Mouse (Mus musculus): Measurements from ENCODE around the gene Trim7. TPM values are rescaled to one million over a fixed set of nuclear protein-coding genes. Genes with fewer than 3 reads are reported as not detected.

Gene Trim7
- polyA plus RNA-seq, 1 experiment = 14.4 TPM

DNA sequence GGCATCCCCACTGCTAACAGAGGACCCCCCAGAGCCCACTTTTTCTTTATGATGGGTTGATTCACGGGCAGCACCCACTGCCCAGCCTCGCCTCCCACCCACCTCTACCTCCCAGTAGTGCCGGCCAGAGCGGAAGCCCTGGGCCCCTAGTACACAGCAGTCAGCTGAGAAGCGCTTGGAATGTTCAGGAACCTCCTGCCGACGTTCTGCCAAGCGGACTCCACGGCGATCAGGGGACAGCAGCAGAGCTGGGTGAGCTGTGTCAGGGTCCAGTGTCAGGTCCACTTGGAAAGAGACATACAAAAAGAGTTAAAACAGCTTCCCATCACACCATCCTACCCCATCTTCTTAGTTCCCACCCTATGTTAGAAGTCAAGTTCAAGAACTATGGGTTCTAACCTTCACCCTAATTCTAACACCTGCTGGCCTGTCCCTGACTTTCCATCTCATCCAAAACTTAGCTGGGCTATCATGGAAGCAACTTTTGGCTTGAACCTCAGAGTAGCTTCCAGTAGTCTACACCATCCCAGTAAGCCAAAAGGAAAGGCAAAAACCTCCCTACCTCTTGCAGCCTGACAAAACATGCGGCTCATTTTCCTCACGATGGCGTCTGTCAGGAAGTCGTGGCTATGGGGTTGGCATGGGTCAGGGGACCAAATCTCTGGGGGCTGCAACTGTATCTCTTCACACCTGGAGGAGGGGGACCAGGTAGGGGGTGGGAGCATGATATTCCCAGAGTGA lies 18.2 kb upstream of the Trim7 start:
- no peak overlapping the region; the same call in 1 of the 2 replicates for H3K27ac ChIP-seq (ENCODE audit: control insufficient read depth, insufficient read depth, low read depth, low read length, poor library complexity)
- WGBS = 59% methylated on average over 14 of the region's 14 CpGs

GRCm38 (mm10) chr11:48808304-48808646 lies 17.7 kb upstream of the Trim7 start:
- Histone ChIP-seq H3K4me1 (ENCODE audit: control insufficient read depth, insufficient read depth, low read length) (no peaks in the 10 kb centered on the region; the same call in 1 of the 2 replicates), H3K27ac (ENCODE audit: control insufficient read depth, insufficient read depth, low read depth, low read length, poor library complexity) (no peak overlapping the region; the same call in 1 of the 2 replicates), H3K4me3 (replicated peaks; ENCODE audit: control insufficient read depth, low read depth, low read length) (no peak overlapping the region)
- no peak for TF ChIP-seq POLR2A (IDR thresholded peaks at IDR 0.05; ENCODE audit: borderline replicate concordance, control insufficient read depth, low read depth, low read length)
- no peak for TF ChIP-seq CTCF (IDR thresholded peaks at IDR 0.05; ENCODE audit: control insufficient read depth, insufficient read depth, low read length)

More for the DNA sequence above, 18.2 kb upstream of the Trim7 start:
- Histone ChIP-seq H3K4me3 (replicated peaks; ENCODE audit: control insufficient read depth, low read depth, low read length) (no peak overlapping the region), H3K4me1 (ENCODE audit: control insufficient read depth, insufficient read depth, low read length) (no peaks in the 10 kb centered on the region; the same call in 1 of the 2 replicates)
- no peak for TF ChIP-seq POLR2A (IDR thresholded peaks at IDR 0.05; ENCODE audit: borderline replicate concordance, control insufficient read depth, low read depth, low read length)
- no peak for TF ChIP-seq CTCF (IDR thresholded peaks at IDR 0.05; ENCODE audit: control insufficient read depth, insufficient read depth, low read length)

GRCm38 (mm10) chr11:48808737-48809433 lies 17.1 kb upstream of the Trim7 start:
- TF ChIP-seq POLR2A (IDR thresholded peaks at IDR 0.05; ENCODE audit: borderline replicate concordance, control insufficient read depth, low read depth, low read length) (no peak), CTCF (IDR thresholded peaks at IDR 0.05; ENCODE audit: control insufficient read depth, insufficient read depth, low read length) (no peak)
- no peak overlapping the region; the same call in 1 of the 2 replicates for H3K27ac ChIP-seq (ENCODE audit: control insufficient read depth, insufficient read depth, low read depth, low read length, poor library complexity)
- no peaks in the 10 kb centered on the region; the same call in 1 of the 2 replicates for H3K4me1 ChIP-seq (ENCODE audit: control insufficient read depth, insufficient read depth, low read length)
- H3K4me3 ChIP-seq (replicated peaks; ENCODE audit: control insufficient read depth, low read depth, low read length) = no peak overlapping the region
- WGBS = 76% methylated on average over 16 of the region's 16 CpGs

DNA sequence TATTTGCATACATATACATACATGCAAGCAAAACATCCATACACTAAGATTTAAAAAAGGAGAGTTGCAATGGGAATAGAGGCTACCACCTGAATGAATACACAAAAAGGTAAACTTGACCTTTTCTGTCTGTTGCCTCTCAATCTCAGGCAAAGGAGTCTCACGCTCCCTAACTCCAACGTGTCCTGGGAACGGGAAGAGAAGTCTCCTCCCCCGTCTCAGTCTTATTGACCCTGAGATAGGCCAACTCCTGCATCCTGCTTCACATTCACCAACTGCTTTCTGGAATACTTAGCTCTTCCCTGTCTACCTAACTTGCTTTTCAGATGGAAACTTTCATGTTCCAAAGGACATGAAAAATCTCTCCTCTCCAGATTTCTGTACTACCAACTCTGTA lies 16.5 kb upstream of the Trim7 start:
- Histone ChIP-seq H3K4me3 (replicated peaks; ENCODE audit: control insufficient read depth, low read depth, low read length) (no peak overlapping the region), H3K27ac (ENCODE audit: control insufficient read depth, insufficient read depth, low read depth, low read length, poor library complexity) (no peak overlapping the region), H3K4me1 (ENCODE audit: control insufficient read depth, insufficient read depth, low read length) (no peaks in the 10 kb centered on the region; the same call in 1 of the 2 replicates)
- TF ChIP-seq CTCF (IDR thresholded peaks at IDR 0.05; ENCODE audit: control insufficient read depth, insufficient read depth, low read length) = no peak
- TF ChIP-seq POLR2A (IDR thresholded peaks at IDR 0.05; ENCODE audit: borderline replicate concordance, control insufficient read depth, low read depth, low read length) = no peak
- WGBS = 84% methylated on average over 4 of the region's 4 CpGs

- 46% methylated on average over 2 of the region's 2 CpGs for WGBS
- H3K4me3 ChIP-seq (replicated peaks; ENCODE audit: control insufficient read depth, low read depth, low read length) = no peak overlapping the region
- H3K4me1 ChIP-seq (ENCODE audit: control insufficient read depth, insufficient read depth, low read length) = no peaks in the 10 kb centered on the region; the same call in 1 of the 2 replicates
- no peak overlapping the region for H3K27ac ChIP-seq (ENCODE audit: control insufficient read depth, insufficient read depth, low read depth, low read length, poor library complexity)
- TF ChIP-seq POLR2A (IDR thresholded peaks at IDR 0.05; ENCODE audit: borderline replicate concordance, control insufficient read depth, low read depth, low read length) = no peak
These were observed 15.8 kb upstream of the Trim7 start for GRCm38 (mm10) chr11:48810142-48810541.

GRCm38 (mm10) chr11:48813782-48814181 lies 12.2 kb upstream of the Trim7 start:
- Histone ChIP-seq H3K27ac (ENCODE audit: control insufficient read depth, insufficient read depth, low read depth, low read length, poor library complexity) (no peak overlapping the region), H3K4me3 (replicated peaks; ENCODE audit: control insufficient read depth, low read depth, low read length) (no peak overlapping the region), H3K4me1 (ENCODE audit: control insufficient read depth, insufficient read depth, low read length) (peaks cover 1% of the 10 kb centered on the region; the same call in 1 of the 2 replicates)
- no peak for TF ChIP-seq CTCF (IDR thresholded peaks at IDR 0.05; ENCODE audit: control insufficient read depth, insufficient read depth, low read length)
- TF ChIP-seq POLR2A (IDR thresholded peaks at IDR 0.05; ENCODE audit: borderline replicate concordance, control insufficient read depth, low read depth, low read length) = no peak

- WGBS = 46% methylated on average over 16 of the region's 16 CpGs
- peaks cover 1% of the 10 kb centered on the region; the same call in 1 of the 2 replicates for H3K4me1 ChIP-seq (ENCODE audit: control insufficient read depth, insufficient read depth, low read length)
- TF ChIP-seq CTCF (IDR thresholded peaks at IDR 0.05; ENCODE audit: control insufficient read depth, insufficient read depth, low read length) (0 out of 2 replicates have a peak, but pooled peaks have one; percentile 17), POLR2A (IDR thresholded peaks at IDR 0.05; ENCODE audit: borderline replicate concordance, control insufficient read depth, low read depth, low read length) (no peak)
- H3K27ac ChIP-seq (ENCODE audit: control insufficient read depth, insufficient read depth, low read depth, low read length, poor library complexity) = no peak overlapping the region
- peak overlapping the region; percentile 89 for H3K4me3 ChIP-seq (replicated peaks; ENCODE audit: control insufficient read depth, low read depth, low read length)
These were observed 10.1 kb upstream of the Trim7 start for GRCm38 (mm10) chr11:48815851-48816250.

GRCm38 (mm10) chr11:48816281-48816781 lies 9.6 kb upstream of the Trim7 start:
- peak overlapping the region; percentile 89 for H3K4me3 ChIP-seq (replicated peaks; ENCODE audit: control insufficient read depth, low read depth, low read length)
- 2% methylated on average over 20 of the region's 23 CpGs for WGBS
- H3K4me1 ChIP-seq (ENCODE audit: control insufficient read depth, insufficient read depth, low read length) = peaks cover 1% of the 10 kb centered on the region; the same call in 1 of the 2 replicates
- peak overlapping the region; percentile 69 for H3K27ac ChIP-seq (ENCODE audit: control insufficient read depth, insufficient read depth, low read depth, low read length, poor library complexity)
- TF ChIP-seq POLR2A (IDR thresholded peaks at IDR 0.05; ENCODE audit: borderline replicate concordance, control insufficient read depth, low read depth, low read length) (no peak), CTCF (IDR thresholded peaks at IDR 0.05; ENCODE audit: control insufficient read depth, insufficient read depth, low read length) (no peak)

Data from bone marrow, adult 2 months (tissue).